Comparison of ENCODE assay signal across 14 mouse cellular contexts in genomic region chr4:141316498-141317180, GRCm38 (mm10). TPM values are rescaled to one million over a fixed set of nuclear protein-coding genes. Genes with fewer than 3 reads are reported as not detected.
A peak's percentile ranks its signal among the peaks of the same experiment; 100 is the strongest.
DNase-seq lines count a peak whose midpoint lies in the region; ATAC-seq lines count a peak whose summit lies in the region.
"Had no signal": no experiment of that assay in that cellular context is flagged by ENCODE, and none has a peak within 500 bp of the region (broad histone marks: within the 10 kb centered on the region; RNA-seq: fewer than 3 reads in every experiment).

No protein-coding gene starts in this region.

- 0 out of 2 replicates have a peak overlapping the region, but pooled peaks have one; percentile 20 for H3K27ac ChIP-seq in forebrain, embryonic 10.5 days
- H3K27ac ChIP-seq in forebrain, embryonic 14.5 days (ENCODE audit: low read depth, low read length) = no peak overlapping the region
- H3K27ac ChIP-seq in liver, embryonic 15.5 days (replicated peaks) = no peak overlapping the region
- H3K27ac ChIP-seq in liver, embryonic 11.5 days (ENCODE audit: low read depth, low read length) = no peak overlapping the region
- H3K27ac ChIP-seq in brown adipose tissue, adult 24 weeks (replicated peaks; ENCODE audit: low read depth, low read length) = peak overlapping the region; percentile 73
- H3K27ac ChIP-seq: hindbrain, embryonic 13.5 days; midbrain, embryonic 15.5 days had no signal

- H3K36me3 ChIP-seq in forebrain, embryonic 10.5 days (replicated peaks) = peaks cover 48% of the 10 kb centered on the region
- no peaks in the 10 kb centered on the region for H3K36me3 ChIP-seq in forebrain, embryonic 14.5 days (ENCODE audit: control insufficient read depth, insufficient read depth, low read length)
- no peaks in the 10 kb centered on the region for H3K36me3 ChIP-seq in liver, embryonic 15.5 days (replicated peaks)
- H3K36me3 ChIP-seq in liver, embryonic 11.5 days (ENCODE audit: control insufficient read depth, insufficient read depth, low read length) = peaks cover 6% of the 10 kb centered on the region; the same call in 1 of the 2 replicates
- H3K36me3 ChIP-seq: midbrain, embryonic 15.5 days had no signal

- peaks cover 46% of the 10 kb centered on the region for H3K4me1 ChIP-seq in forebrain, embryonic 10.5 days
- no peaks in the 10 kb centered on the region for H3K4me1 ChIP-seq in forebrain, embryonic 14.5 days (ENCODE audit: control insufficient read depth, insufficient read depth, low read length)
- peaks cover 18% of the 10 kb centered on the region for H3K4me1 ChIP-seq in liver, embryonic 15.5 days (replicated peaks)
- H3K4me1 ChIP-seq in liver, embryonic 11.5 days (replicated peaks; ENCODE audit: control insufficient read depth, insufficient read depth, low read length) = peaks cover 24% of the 10 kb centered on the region
- peaks cover 28% of the 10 kb centered on the region for H3K4me1 ChIP-seq in brown adipose tissue, adult 24 weeks (ENCODE audit: control insufficient read depth, insufficient read depth, insufficient read length, low read length)

- DNase-seq in forebrain, embryonic 10.5 days (ENCODE audit: extremely low spot score, low spot score) = no peak
- no peak for DNase-seq in forebrain, embryonic 14.5 days (ENCODE audit: low spot score)
- DNase-seq in liver, embryonic 11.5 days (ENCODE audit: low spot score) = no peak
- DNase-seq in heart, postnatal 14 days = peak; percentile 43 to 63
- DNase-seq in layer of hippocampus, postnatal 10 days (ENCODE audit: low spot score in 2 of 2) = no peak
- DNase-seq in right cerebral cortex, postnatal 36 days (ENCODE audit: low spot score in 2 of 2) = no peak
- DNase-seq: right cerebral cortex, adult 18-20 months; thymus, adult 2 months had no signal

- H3K4me3 ChIP-seq in forebrain, embryonic 10.5 days = no peak overlapping the region
- H3K4me3 ChIP-seq in forebrain, embryonic 14.5 days (ENCODE audit: low read depth, low read length) = no peak overlapping the region
- H3K4me3 ChIP-seq in liver, embryonic 15.5 days (replicated peaks) = no peak overlapping the region
- H3K4me3 ChIP-seq in liver, embryonic 11.5 days (ENCODE audit: low read depth, low read length) = no peak overlapping the region
- H3K4me3 ChIP-seq in brown adipose tissue, adult 24 weeks (ENCODE audit: insufficient read depth, low read depth, low read length) = no peak overlapping the region
- H3K4me3 ChIP-seq: hindbrain, embryonic 13.5 days; midbrain, embryonic 15.5 days had no signal

- no peak for ATAC-seq in forebrain, embryonic 14.5 days
- 0 out of 2 replicates have a peak, but pooled peaks have one; percentile 14 for ATAC-seq in liver, embryonic 15.5 days (ENCODE audit: insufficient read depth)
- no peak for ATAC-seq in liver, embryonic 11.5 days (replicated peaks; ENCODE audit: low FRiP score)
- ATAC-seq: midbrain, embryonic 15.5 days had no signal

- no peak overlapping the region for H3K4me2 ChIP-seq in forebrain, embryonic 14.5 days (ENCODE audit: low read length)
- H3K4me2 ChIP-seq in liver, embryonic 15.5 days = no peak overlapping the region
- H3K4me2 ChIP-seq in liver, embryonic 11.5 days = no peak overlapping the region
- H3K4me2 ChIP-seq: hindbrain, embryonic 13.5 days; midbrain, embryonic 15.5 days had no signal

- intact Hi-C loops in heart, postnatal 14 days (cut with DNase I) = loop anchor here (5.0 kb wide), 1 partner anchor 46 kb away; no protein-coding TSS in a partner anchor

- 90% methylated on average over 18 of the region's 18 CpGs for WGBS in forebrain, embryonic 10.5 days
- WGBS in forebrain, embryonic 14.5 days = 91% methylated on average over 18 of the region's 18 CpGs
- WGBS in liver, embryonic 15.5 days (ENCODE audit: insufficient replicate concordance) = 69% methylated on average over 18 of the region's 18 CpGs
- WGBS in liver, embryonic 11.5 days = 81% methylated on average over 18 of the region's 18 CpGs

- H3K9ac ChIP-seq in forebrain, embryonic 14.5 days (ENCODE audit: low read length) = no peak overlapping the region
- no peak overlapping the region for H3K9ac ChIP-seq in liver, embryonic 15.5 days
- H3K9ac ChIP-seq in liver, embryonic 11.5 days (ENCODE audit: low read depth, low read length) = no peak overlapping the region
- H3K9ac ChIP-seq: hindbrain, embryonic 13.5 days; midbrain, embryonic 15.5 days had no signal

- H3K9me3 ChIP-seq in forebrain, embryonic 10.5 days = no peaks in the 10 kb centered on the region
- no peaks in the 10 kb centered on the region for H3K9me3 ChIP-seq in forebrain, embryonic 14.5 days (replicated peaks; ENCODE audit: control insufficient read depth, low read length)
- no peaks in the 10 kb centered on the region for H3K9me3 ChIP-seq in liver, embryonic 15.5 days (replicated peaks)
- no peaks in the 10 kb centered on the region for H3K9me3 ChIP-seq in liver, embryonic 11.5 days (ENCODE audit: control insufficient read depth, low read length)
- H3K9me3 ChIP-seq: hindbrain, embryonic 13.5 days; midbrain, embryonic 15.5 days had no signal

- H3K27me3 ChIP-seq in forebrain, embryonic 10.5 days (ENCODE audit: poor library complexity, severe bottlenecking) = 0 out of 2 replicates have a peak, but pooled peaks cover 2% of the 10 kb centered on the region
- no peaks in the 10 kb centered on the region for H3K27me3 ChIP-seq in forebrain, embryonic 14.5 days (replicated peaks; ENCODE audit: control insufficient read depth, insufficient read depth, low read length)
- no peaks in the 10 kb centered on the region for H3K27me3 ChIP-seq in liver, embryonic 15.5 days
- no peaks in the 10 kb centered on the region for H3K27me3 ChIP-seq in liver, embryonic 11.5 days (replicated peaks; ENCODE audit: control insufficient read depth, insufficient read depth, low read length)
- H3K27me3 ChIP-seq: hindbrain, embryonic 13.5 days; midbrain, embryonic 15.5 days had no signal

RNA-seq across cellular contexts. Expression of gene Epha2, which starts 15.6 kb away (rescaled TPM):
- 3.3 and 3.7 TPM in 2 replicates for polyA plus RNA-seq in forebrain, embryonic 10.5 days (2016; fragmentation: Nextera tagmentation; extraction: Ambion mirVana)
- 0.58 and 0.64 TPM in 2 replicates for polyA plus RNA-seq in forebrain, embryonic 14.5 days (2014; fragmentation: Nextera tagmentation; extraction: Ambion mirVana)
- polyA plus RNA-seq in liver, embryonic 15.5 days (2015; fragmentation: Nextera tagmentation; extraction: Ambion mirVana) = 0.75 and 0.79 TPM in 2 replicates
- 2.5 and 2.9 TPM in 2 replicates for polyA plus RNA-seq in liver, embryonic 11.5 days (2014; fragmentation: Nextera tagmentation; extraction: Ambion mirVana)
- 1.6 and 1.7 TPM in 2 replicates for polyA plus RNA-seq in brown adipose tissue, adult 24 weeks (2012; ENCODE audit: insufficient read depth, insufficient read length, missing spikeins)
- 1 to 10 TPM; 8.0 to 8.9 TPM for total RNA-seq in heart, postnatal 14 days (2021)
- total RNA-seq in layer of hippocampus, postnatal 10 days (2021) = 1 to 10 TPM; 2.5 to 2.7 TPM

RNA-seq across cellular contexts. Expression of gene Fam131c, which starts 51.4 kb away (rescaled TPM):
- 0.55 and 0.63 TPM in 2 replicates for polyA plus RNA-seq in forebrain, embryonic 10.5 days (2016; fragmentation: Nextera tagmentation; extraction: Ambion mirVana)
- 10.2 and 15.8 TPM in 2 replicates for polyA plus RNA-seq in forebrain, embryonic 14.5 days (2014; fragmentation: Nextera tagmentation; extraction: Ambion mirVana)
- 0.08 TPM in 1 of 2 replicates, not detected in the other for polyA plus RNA-seq in liver, embryonic 15.5 days (2015; fragmentation: Nextera tagmentation; extraction: Ambion mirVana)
- polyA plus RNA-seq in liver, embryonic 11.5 days (2014; fragmentation: Nextera tagmentation; extraction: Ambion mirVana) = 0.45 and 0.64 TPM in 2 replicates
- polyA plus RNA-seq in brown adipose tissue, adult 24 weeks (2012; ENCODE audit: insufficient read depth, insufficient read length, missing spikeins) = 1.3 TPM in 1 of 2 replicates, not detected in the other
- under 1 TPM; 0.15 to 0.65 TPM for total RNA-seq in heart, postnatal 14 days (2021)
- total RNA-seq in layer of hippocampus, postnatal 10 days (2021) = 10 to 100 TPM; 10.2 to 10.3 TPM
- total RNA-seq: CH12.LX had no signal
- polyA plus RNA-seq: liver, embryonic 16.5 days had no signal

Comparison
In these comparisons a context has a peak if more than half of its experiments do, and no peak if none do; other contexts are left out.
1. H3K27ac ChIP-seq: peak in forebrain, embryonic 10.5 days (single experiment) and brown adipose tissue, adult 24 weeks (single experiment); none in forebrain, embryonic 14.5 days (single experiment), liver, embryonic 15.5 days (single experiment) and liver, embryonic 11.5 days (single experiment).
2. DNase-seq: peak in heart, postnatal 14 days (2 of 2); none in forebrain, embryonic 10.5 days (single experiment), forebrain, embryonic 14.5 days (single experiment), liver, embryonic 11.5 days (single experiment), layer of hippocampus, postnatal 10 days (0 of 2) and right cerebral cortex, postnatal 36 days (0 of 2).